Mouse (Mus musculus) hindbrain, embryonic 12.5 days (tissue): ENCODE measurements around the gene Gm43518. TPM values are rescaled to one million over a fixed set of nuclear protein-coding genes. Genes with fewer than 3 reads are reported as not detected.

Source experiments
- ATAC-seq: fragments of 200-750 bp; cut with Nextera tagmentation; 2 replicates; pipeline ENCODE4 v1.8.0; 2017; ENCODE audit warnings: moderate TSS enrichment; ENCODE audit not compliant: low FRiP score
- H3K27ac ChIP-seq: fragments of 300-500 bp; sonication (generic); 2 replicates; pipeline ENCODE4 v1.5.1; 2016; ENCODE audit warnings: mild to moderate bottlenecking
- H3K27me3 ChIP-seq: fragments of 300-500 bp; sonication (generic); 2 replicates; pipeline ENCODE4 v1.6.1; 2016; ENCODE audit warnings: mild to moderate bottlenecking
- H3K36me3 ChIP-seq: fragments of 300-500 bp; sonication (generic); 2 replicates; pipeline ENCODE4 v1.6.1; 2016; ENCODE audit warnings: mild to moderate bottlenecking
- H3K4me1 ChIP-seq: fragments of 300-500 bp; sonication (generic); 2 replicates; pipeline ENCODE4 v1.6.1; 2016
- H3K4me2 ChIP-seq: fragments of 300-500 bp; sonication (generic); replicated peaks from 2 replicates; pipeline ENCODE4 v1.6.1; 2016; ENCODE audit warnings: mild to moderate bottlenecking
- H3K4me3 ChIP-seq: fragments of 300-500 bp; sonication (generic); 2 replicates; pipeline ENCODE4 v1.5.1; 2016; ENCODE audit warnings: mild to moderate bottlenecking
- H3K9ac ChIP-seq: fragments of 300-500 bp; sonication (generic); 2 replicates; pipeline ENCODE4 v1.6.1; 2016; ENCODE audit warnings: mild to moderate bottlenecking, moderate library complexity
- H3K9me3 ChIP-seq: fragments of 300-500 bp; sonication (generic); replicated peaks from 2 replicates; pipeline ENCODE4 v1.6.1; 2016; ENCODE audit warnings: mild to moderate bottlenecking
- WGBS: fragments of 180-500 bp; shearing (Covaris S2); methylation state at CpG from one replicate; pipeline ENCODE4 v1.1.7; 2016; 5-methylcytosine and 5-hydroxymethylcytosine counted together
- polyA plus RNA-seq: library from polyadenylated mRNA; unstranded; fragments of >200 nt; fragmentation: Nextera tagmentation; extraction: Ambion mirVana; gene quantifications from 2 replicates; pipeline ENCODE4 v1.2.1, GENCODE M21; 2016

The Gm43518 gene
- polyA plus RNA-seq, 1 experiment from 2014 or later = 4.0 TPM

GRCm38 (mm10) chr5:123980521-123981249 lies 53.5 kb downstream of the Gm43518 start:
- Histone ChIP-seq H3K27ac (no peak overlapping the region), H3K4me1 (peaks cover 17% of the 10 kb centered on the region; the same call in 1 of the 2 replicates), H3K4me3 (no peak overlapping the region), H3K9me3 (no peaks in the 10 kb centered on the region), H3K9ac (no peak overlapping the region), H3K36me3 (no peaks in the 10 kb centered on the region), H3K27me3 (peaks cover 33% of the 10 kb centered on the region), H3K4me2 (no peak overlapping the region)
- 82% methylated on average over 9 of the region's 9 CpGs for WGBS
- ATAC-seq = no peak

- peaks cover 33% of the 10 kb centered on the region for H3K27me3 ChIP-seq
- 85% methylated on average over 6 of the region's 6 CpGs for WGBS
These were observed 54.0 kb downstream of the Gm43518 start for GRCm38 (mm10) chr5:123981250-123981554.

GRCm38 (mm10) chr5:123982838-123983237 lies 55.6 kb downstream of the Gm43518 start:
- Histone ChIP-seq H3K9me3 (no peaks in the 10 kb centered on the region), H3K36me3 (no peaks in the 10 kb centered on the region), H3K4me3 (no peak overlapping the region), H3K4me2 (no peak overlapping the region), H3K27me3 (peaks cover 42% of the 10 kb centered on the region), H3K27ac (no peak overlapping the region), H3K4me1 (peaks cover 19% of the 10 kb centered on the region; the same call in 1 of the 2 replicates), H3K9ac (no peak overlapping the region)
- ATAC-seq = no peak
- WGBS = 83% methylated on average over 11 of the region's 11 CpGs

More at GRCm38 (mm10) chr5:123981250-123981554, 54.0 kb downstream of the Gm43518 start:
- H3K36me3 ChIP-seq = no peaks in the 10 kb centered on the region
- no peak overlapping the region for H3K9ac ChIP-seq
- H3K9me3 ChIP-seq = no peaks in the 10 kb centered on the region
- H3K4me2 ChIP-seq = no peak overlapping the region
- peaks cover 15% of the 10 kb centered on the region; the same call in 1 of the 2 replicates for H3K4me1 ChIP-seq
- H3K4me3 ChIP-seq = no peak overlapping the region
- no peak for ATAC-seq
- H3K27ac ChIP-seq = no peak overlapping the region

GRCm38 (mm10) chr5:123985434-123985833 lies 58.2 kb downstream of the Gm43518 start:
- no peak overlapping the region for H3K4me2 ChIP-seq
- H3K36me3 ChIP-seq = no peaks in the 10 kb centered on the region
- no peak overlapping the region for H3K9ac ChIP-seq
- no peak for ATAC-seq
- H3K27ac ChIP-seq = no peak overlapping the region
- H3K4me3 ChIP-seq = no peak overlapping the region
- WGBS = 79% methylated on average over 9 of the region's 9 CpGs
- H3K9me3 ChIP-seq = no peaks in the 10 kb centered on the region
- peaks cover 29% of the 10 kb centered on the region for H3K4me1 ChIP-seq
- H3K27me3 ChIP-seq = peaks cover 52% of the 10 kb centered on the region

- no peak overlapping the region for H3K27ac ChIP-seq
- no peaks in the 10 kb centered on the region for H3K9me3 ChIP-seq
- H3K27me3 ChIP-seq = peaks cover 61% of the 10 kb centered on the region
- 91% methylated on average over 2 of the region's 2 CpGs for WGBS
- H3K36me3 ChIP-seq = no peaks in the 10 kb centered on the region
- peaks cover 44% of the 10 kb centered on the region for H3K4me1 ChIP-seq
- no peak overlapping the region for H3K4me2 ChIP-seq
- H3K9ac ChIP-seq = no peak overlapping the region
- no peak for ATAC-seq
- no peak overlapping the region for H3K4me3 ChIP-seq
These were observed 59.7 kb downstream of the Gm43518 start for GRCm38 (mm10) chr5:123986925-123987324.

- Histone ChIP-seq H3K27ac (no peak overlapping the region), H3K27me3 (peaks cover 67% of the 10 kb centered on the region), H3K4me1 (peaks cover 44% of the 10 kb centered on the region), H3K36me3 (no peaks in the 10 kb centered on the region), H3K4me3 (no peak overlapping the region), H3K9ac (0 out of 2 replicates have a peak overlapping the region, but pooled peaks have one; percentile 10), H3K9me3 (no peaks in the 10 kb centered on the region), H3K4me2 (no peak overlapping the region)
- 82% methylated on average over 4 of the region's 4 CpGs for WGBS
- no peak for ATAC-seq
These were observed 60.3 kb downstream of the Gm43518 start for GRCm38 (mm10) chr5:123987511-123987910.

Other genes starting within 250 kb of the Gm43518 start
- gene Clip1, start 242.8 kb upstream of the Gm43518 start, polyA plus RNA-seq = 71.4 and 74.6 TPM in 2 replicates
- gene Zcchc8, start 206.3 kb upstream of the Gm43518 start, polyA plus RNA-seq = 80.2 and 90.5 TPM in 2 replicates
- gene Rsrc2, start 178.0 kb upstream of the Gm43518 start, polyA plus RNA-seq = 166 and 182 TPM in 2 replicates
- 26.6 and 30.4 TPM in 2 replicates for gene Kntc1, start 177.7 kb upstream of the Gm43518 start, polyA plus RNA-seq
- gene Hcar2, start 61.9 kb upstream of the Gm43518 start, polyA plus RNA-seq = not detected in 2 replicates
- 0.18 and 0.50 TPM in 2 replicates for gene Hcar1, start 47.4 kb upstream of the Gm43518 start, polyA plus RNA-seq
- 153 and 180 TPM in 2 replicates for gene Denr, start 20.2 kb upstream of the Gm43518 start, polyA plus RNA-seq
- 5.3 and 7.4 TPM in 2 replicates for gene Ccdc62, start 3.3 kb downstream of the Gm43518 start, polyA plus RNA-seq
- gene Hip1r, start 46.2 kb downstream of the Gm43518 start, polyA plus RNA-seq = 14.4 and 20.4 TPM in 2 replicates
- 70.8 and 78.6 TPM in 2 replicates for gene Vps37b, start 104.9 kb downstream of the Gm43518 start, polyA plus RNA-seq
- gene Abcb9, start 168.4 kb downstream of the Gm43518 start, polyA plus RNA-seq = 3.7 and 3.8 TPM in 2 replicates
- gene Ogfod2, start 184.9 kb downstream of the Gm43518 start, polyA plus RNA-seq = 19.6 and 25.7 TPM in 2 replicates
- 86.4 and 88.8 TPM in 2 replicates for gene Arl6ip4, start 188.7 kb downstream of the Gm43518 start, polyA plus RNA-seq